Mouse (Mus musculus) adrenal gland, postnatal 4 days (tissue): ENCODE results near the gene Sin3a. TPM values are rescaled to one million over a fixed set of nuclear protein-coding genes. Genes with fewer than 3 reads are reported as not detected.

Source experiments
- DNase-seq, 2 experiments: peaks; one replicate each; pipeline ENCODE4 v3.0.0; 2021 to 2022; ENCODE audit warnings: low spot score in 2 of 2, mixed read lengths in 2 of 2
- total RNA-seq, 2 experiments: library from RNA; stranded (reverse); gene quantifications; 2 replicates each; pipeline ENCODE4 v1.2.3; 2021

Sin3a gene
- total RNA-seq, 2 experiments from 2014 or later: 58.0 to 64.5 TPM

DNA sequence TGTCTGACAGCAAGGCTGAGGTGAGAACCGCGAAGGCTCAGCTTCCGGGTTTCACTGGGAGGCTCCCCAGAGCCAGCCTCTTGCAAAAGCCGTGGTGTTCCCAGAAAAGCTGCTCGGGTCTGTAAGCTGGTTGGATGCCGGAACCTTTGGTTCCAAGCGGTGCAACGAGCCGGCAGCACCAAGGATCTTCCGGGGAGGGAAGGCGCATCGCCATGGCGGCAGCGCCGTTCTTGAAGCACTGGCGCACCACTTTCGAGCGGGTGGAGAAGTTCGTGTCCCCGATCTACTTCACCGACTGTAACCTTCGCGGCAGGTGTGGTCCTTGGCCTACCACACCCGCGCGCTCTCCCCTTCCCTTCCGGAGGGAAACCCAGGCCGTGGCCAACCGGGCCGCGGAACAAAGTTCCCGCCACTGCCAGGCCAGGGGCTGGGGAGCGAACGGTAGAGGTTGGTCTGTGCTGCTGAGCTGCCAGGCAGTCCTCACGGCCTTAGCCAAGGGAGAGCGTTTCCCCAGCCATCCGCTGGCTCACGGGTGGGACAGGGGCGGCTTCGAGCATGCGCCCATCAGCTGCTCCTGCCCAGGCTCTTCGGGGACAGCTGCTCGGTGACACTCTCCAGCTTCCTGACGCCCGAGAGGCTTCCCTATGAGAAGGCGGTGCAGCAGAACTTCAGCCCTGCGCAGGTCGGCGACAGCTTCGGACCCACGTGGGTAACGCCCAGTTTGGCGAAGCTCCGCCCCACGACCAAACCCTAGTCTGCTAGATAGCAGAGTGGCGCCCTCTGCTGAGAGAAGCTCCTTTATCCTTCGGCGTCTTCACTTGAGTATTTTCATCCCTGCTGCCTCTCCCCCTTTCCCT is 59.0 kb downstream of the Sin3a start, which contains the start of gene Man2c1:
Man2c1 (plus strand) TSS at position 114 of the 857 bp plus-strand sequence.
- DNase-seq: peak; percentile 76 to 85

GRCm38 (mm10) chr9:57137246-57137645 is 65.4 kb downstream of the Sin3a start:
- no peak for DNase-seq

DNA sequence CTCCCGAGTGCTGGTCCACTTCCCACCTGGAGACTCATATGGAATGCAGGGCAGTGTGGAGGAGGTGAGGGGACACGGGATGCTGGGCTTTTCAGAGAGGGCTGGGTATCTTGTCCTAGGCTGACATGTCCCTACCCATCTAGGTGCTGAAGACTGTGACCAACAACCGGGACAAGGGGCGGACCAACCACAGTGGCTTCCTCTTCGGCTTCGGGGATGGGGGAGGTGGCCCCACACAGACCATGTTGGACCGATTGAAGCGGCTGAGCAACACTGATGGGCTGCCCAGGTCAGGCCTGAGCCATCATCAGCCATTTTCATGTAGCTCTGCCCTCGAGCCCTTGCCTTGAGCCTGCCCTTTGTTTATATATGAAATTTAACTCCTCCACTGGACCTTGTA is 65.9 kb downstream of the Sin3a start:
- DNase-seq: no peak

GRCm38 (mm10) chr9:57138507-57138906 is 66.7 kb downstream of the Sin3a start:
- no peak for DNase-seq

DNA sequence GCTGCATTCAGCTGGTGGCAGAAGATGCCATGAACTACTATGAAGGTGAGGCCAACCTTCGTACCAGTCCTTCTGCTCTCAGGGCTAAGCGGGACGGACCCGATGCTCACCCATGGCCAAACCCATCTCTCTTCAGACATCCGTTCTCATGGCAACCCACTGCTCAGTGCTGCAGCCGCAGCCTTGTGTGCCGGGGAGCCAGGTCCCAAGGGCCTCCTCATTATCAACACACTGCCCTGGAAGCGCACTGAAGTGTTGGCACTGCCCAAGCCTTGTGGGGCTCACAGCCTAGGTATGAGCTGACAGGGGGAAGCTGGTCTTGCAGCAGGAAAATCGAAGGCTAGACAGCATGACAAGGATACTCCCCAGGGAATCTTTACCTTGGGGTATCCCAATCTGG is 67.3 kb downstream of the Sin3a start:
- DNase-seq: no peak

DNA sequence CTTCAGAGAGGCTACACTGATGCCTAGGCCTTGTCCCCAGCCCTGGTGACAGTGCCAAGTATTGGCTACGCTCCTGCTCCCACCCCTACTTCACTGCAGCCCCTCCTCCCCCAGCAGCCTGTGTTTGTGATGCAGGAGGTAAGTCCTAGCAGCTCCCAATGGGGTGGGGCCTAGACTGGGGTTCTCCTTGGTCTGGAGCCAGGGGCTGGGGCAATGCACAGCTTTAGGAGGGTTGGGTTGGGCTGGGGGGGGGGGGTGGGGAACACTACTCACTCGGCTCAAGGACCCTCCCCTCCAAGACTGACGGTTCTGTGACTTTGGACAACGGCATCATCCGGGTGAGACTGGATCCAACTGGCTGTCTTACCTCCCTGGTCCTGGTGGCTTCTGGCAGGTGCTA is 67.7 kb downstream of the Sin3a start:
- DNase-seq: no peak

DNA sequence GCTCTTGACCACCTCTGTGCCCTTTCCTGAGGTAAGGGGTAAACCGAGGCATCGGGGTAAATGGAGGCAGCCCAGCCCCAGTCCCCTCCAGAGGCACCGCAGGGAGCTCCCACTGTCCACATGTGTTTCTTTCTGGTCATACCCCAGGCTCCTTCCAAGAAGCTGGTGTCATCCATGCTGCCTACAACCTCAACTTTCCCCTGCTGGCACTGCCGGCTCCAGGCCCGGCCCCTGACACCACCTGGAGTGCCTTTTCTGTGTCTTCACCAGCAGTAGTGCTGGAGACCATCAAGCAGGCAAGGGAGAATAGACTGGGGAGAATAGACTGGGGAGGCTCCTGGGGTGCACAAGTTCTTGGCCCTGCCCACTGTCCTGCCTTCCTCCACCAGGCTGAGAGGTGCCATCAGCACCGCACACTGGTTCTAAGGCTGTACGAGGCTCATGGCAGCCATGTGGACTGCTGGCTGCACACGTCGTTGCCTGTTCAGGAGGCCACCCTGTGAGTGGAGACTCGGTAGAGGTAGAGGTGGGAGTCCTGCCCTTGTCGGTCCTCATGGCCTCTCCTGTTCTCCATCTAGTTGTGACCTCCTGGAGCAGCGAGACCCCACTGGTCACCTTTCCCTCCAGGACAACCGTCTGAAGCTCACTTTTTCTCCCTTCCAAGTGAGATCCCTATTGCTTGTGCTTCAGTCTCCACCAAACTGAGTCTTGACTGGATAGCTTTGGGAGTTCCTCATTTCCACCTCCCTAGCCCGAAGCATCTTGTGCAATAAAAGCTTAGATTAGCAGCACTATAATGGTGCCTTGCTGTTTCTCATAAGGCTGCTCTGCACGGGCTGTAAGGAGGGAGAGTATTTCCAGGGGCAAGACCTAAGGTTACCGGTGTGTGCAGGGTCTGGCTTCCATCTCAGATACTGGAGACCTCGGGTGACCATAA is 69.8 kb downstream of the Sin3a start:
- no peak for DNase-seq

GRCm38 (mm10) chr9:57143212-57143611 is 71.4 kb downstream of the Sin3a start:
- no peak for DNase-seq

DNA sequence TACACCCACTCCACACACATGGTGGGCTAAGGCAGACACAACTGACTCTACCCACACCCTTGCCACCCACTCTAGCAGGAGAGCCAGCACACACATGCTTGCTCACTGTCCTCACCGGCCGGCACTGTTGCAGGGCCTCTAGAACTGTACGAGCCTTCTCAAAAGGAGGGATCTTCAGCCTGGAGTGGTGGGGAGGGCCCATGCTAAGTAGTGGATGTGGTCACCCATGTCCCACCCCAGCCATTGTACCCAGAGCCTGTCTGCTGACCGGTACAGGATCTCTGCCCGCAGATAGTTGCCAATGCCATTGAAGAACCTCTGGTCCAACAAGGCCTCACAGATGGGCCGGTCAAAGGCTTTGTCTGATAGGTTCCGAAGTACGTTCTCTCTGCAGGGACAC is 73.0 kb downstream of the Sin3a start:
- DNase-seq: no peak

- no peak for DNase-seq
Measured at GRCm38 (mm10) chr9:57146451-57147066, 74.7 kb downstream of the Sin3a start.

DNA sequence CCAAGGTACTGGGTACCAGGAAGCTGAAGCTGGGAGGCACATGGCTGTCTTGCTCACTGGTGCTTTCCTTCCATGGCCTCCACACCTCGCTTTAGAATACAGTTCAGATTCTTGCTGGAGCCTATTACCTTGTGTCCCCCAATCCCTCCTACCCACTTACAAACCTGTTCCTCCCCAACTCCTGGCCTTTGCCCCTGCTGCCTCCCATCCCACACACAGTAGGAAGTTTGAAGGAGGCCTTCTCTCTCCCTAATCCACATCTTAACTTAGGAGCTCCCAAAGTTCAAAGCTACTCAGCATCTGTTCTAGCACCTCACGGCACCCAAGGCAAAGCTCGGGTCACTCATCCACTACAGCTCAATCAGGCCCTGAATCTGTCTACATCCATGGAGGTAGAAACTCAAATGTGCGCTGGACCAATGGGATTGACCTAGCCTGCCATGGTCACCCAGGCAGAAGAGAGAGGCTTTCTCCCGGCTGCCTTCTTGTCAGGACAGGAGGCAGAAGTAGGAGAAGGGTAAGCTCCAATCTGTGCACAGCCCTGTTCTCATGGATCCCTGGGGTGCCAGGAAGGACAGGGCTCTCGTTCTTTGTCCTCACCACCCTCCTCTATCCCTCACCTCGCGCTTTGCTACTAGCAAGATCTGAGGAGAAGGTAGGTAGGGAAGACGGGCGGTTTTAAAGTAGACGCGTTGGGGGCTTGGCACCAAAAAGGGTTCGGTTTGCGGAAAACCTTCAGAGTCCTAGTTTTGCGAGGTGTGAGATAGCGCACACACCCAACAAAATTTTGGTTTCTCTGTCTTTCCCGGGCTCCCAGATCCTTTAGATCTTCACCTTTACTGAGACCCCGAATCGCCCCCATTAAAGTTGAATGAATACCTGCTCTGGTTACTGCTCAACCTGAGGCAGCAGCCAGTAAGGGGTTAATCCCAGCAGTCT is 75.6 kb downstream of the Sin3a start:
- DNase-seq: no peak

DNA sequence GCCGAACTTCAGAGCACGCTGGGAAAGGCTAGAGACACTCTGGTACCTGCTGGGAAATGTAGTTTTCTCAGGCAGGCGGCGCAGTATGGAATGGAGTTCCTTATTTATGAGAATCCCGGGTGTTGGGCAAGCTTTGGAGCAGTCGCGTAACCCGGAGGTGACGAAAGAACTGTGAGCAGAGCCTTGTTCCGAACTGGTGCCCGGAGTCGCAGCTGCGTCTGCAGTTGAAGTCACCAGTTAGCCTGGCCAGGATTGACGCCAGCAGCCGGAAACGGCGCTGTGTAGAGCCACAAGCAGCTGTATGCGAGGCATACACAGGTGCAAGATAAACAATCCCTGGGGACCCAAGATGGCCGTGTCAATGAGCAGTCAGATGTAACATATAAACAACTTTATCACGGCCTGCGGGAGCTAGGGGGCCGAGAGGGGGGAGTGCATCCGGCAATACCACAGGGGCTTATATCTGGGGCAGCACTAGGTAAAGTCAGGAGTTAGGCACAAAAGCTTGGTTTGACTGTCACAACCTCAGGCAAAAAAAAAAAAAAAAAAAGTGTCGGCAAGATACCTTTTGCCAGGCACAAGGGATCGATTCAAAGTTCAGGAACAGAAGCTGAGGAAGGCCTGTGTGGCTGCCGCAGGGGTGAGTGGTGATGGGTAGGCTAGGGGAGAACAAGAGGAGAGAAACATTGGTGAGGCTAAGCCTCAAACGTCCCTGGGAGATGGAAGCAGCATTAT is 76.5 kb downstream of the Sin3a start, which contains the start of gene Neil1:
Neil1 (minus strand) TSS at position 162 of the 735 bp plus-strand sequence.
- peak in 1 of 2 experiments; percentile 69 for DNase-seq

DNA sequence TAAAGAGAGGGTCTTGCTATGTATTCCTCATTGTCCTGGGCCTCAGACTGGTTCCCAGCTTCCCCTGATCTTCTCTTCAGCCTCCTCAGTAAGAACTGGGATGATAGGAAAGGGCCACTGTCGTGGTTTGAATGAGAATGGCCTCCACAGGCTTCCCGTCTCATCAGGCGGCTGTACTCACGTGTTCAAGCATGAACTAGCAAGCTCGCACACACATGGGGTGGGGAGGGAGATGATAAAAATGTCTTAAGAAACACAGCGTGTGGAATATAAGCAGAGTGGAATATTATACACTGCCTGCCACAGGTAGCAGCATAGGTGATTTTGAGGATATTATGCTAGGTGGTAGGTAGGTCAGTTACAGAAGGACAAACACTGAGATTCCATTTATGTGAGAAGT is 77.2 kb downstream of the Sin3a start:
- no peak for DNase-seq

DNA sequence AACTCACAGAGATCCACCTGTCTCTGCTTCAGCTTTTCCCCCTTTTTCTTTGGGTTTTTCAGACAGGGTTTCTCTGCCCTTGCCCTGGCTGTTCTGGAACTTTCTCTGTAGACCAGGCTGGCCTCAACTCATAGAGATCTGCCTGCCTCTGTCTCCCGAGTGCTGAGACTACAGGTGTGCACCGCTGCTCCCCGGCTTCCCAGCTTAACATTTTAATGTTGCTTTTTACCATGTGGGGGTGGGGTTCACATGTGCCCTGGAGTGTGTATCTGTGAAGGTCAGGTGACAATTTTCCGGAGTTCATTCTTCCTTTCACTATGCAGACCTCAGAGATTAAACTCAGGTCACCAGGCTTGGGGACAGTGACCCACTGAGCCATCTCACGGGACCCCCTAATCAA is 78.4 kb downstream of the Sin3a start:
- DNase-seq: no peak

DNA sequence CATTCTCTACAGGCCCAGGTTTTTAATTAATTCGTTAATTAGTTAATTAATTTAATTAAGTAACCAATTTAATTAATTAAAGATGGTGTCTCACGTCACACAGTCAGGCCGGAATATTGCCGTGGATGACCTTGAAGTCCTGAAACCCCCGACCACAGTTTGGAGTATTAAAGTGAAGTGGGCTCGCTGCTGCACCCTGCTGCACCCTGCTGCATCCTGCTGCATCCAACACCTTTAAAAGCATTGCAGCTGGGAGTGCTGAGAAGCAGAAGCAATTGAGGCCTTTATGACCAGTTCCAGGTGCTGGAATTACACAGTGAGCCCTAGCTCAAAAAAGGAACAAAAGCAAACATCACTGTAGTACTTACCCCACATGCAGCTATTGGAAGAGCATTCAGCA is 80.5 kb downstream of the Sin3a start:
- no peak for DNase-seq

DNA sequence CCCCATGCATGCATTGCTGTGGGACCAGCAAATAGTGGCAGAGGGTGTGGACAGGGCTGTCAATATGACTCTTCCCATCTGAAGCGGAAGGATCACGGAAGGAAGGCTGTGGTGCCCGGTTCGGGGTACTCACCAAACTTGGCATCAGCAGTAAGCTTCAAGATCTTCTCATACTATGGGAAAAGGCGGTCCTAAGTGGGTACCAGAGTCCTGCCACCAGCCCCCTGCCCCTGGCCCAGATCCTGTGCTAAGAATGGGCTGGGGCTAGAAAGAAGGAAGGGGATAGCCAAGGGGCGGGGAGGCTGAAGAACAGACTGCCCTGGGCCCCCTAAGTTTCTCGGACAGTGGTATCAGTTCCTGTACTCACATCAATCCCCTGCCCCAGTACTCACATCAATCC is 84.5 kb downstream of the Sin3a start:
- DNase-seq: no peak

DNA sequence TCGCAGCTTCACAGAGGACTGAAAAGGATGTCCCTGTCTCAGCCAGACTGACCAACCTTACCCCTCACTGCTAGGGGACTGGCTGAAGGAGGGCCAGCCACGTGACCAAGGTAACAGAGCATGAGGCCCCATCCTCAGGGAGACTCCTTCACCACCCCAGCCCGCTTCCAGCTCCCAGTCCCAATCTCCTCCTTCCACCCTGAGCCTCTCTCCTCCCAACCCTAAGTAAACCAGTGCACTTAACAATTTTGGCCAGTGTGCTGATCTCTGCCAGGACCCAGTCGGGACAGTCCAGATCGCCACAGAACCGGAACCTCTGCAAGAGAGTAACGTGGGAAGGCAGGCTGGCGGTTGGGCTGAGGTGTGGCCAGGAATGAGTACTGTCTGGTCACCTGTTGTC is 85.0 kb downstream of the Sin3a start:
- DNase-seq: no peak

- DNase-seq: no peak
Measured at GRCm38 (mm10) chr9:57157499-57157898, 85.7 kb downstream of the Sin3a start.

DNA sequence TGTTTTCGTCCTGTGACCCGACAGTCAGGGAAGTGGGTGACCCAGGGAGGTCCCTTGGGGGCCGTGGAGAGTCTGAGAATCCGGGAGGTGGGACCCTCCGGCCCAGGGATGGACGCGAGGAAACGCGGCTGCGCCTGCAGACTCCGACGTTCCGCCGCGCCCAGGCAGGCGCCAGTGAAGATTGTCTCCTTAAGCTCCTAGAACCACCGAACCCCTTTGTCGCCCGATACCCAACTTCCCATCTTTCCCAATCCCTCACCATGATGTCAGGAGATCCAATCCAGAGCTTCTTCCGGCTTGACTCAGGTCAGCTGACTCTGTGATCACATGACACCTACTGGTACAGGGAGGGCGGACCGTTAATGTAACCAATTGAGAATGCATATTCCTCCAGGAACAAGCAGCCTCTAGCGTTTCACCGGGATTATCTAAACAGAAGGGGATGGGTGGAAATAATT is 86.2 kb downstream of the Sin3a start, which contains the start of gene Commd4:
Commd4 (minus strand) TSS at position 319 of the 458 bp plus-strand sequence.
- peak; percentile 55 to 90 for DNase-seq
